Mouse (Mus musculus) E14TG2a.4 (cell line): Measurements from ENCODE around the gene Zfp366.

Experiments
- H3K27me3 ChIP-seq: 2 replicates; pipeline ENCODE4 v1.6.1; 2014; ENCODE audit warnings: low read length, control low read depth; ENCODE audit not compliant: insufficient read depth
- H3K36me3 ChIP-seq: 2 replicates; pipeline ENCODE4 v1.6.1; 2014; ENCODE audit warnings: low read length, control low read depth; ENCODE audit not compliant: insufficient read depth
- H3K4me1 ChIP-seq: replicated peaks from 2 replicates; pipeline ENCODE4 v1.6.1; 2014; ENCODE audit warnings: low read depth, low read length, control low read depth
- H3K4me3 ChIP-seq: replicated peaks from 2 replicates; pipeline ENCODE4 v1.5.1; 2014; ENCODE audit warnings: mild to moderate bottlenecking, low read length
- H3K9me3 ChIP-seq: 2 replicates; pipeline ENCODE4 v1.6.1; 2014; ENCODE audit warnings: low read length, control low read depth
- CTCF ChIP-seq: conservative IDR thresholded peaks from 2 replicates; pipeline ENCODE4 v1.5.1; 2014; ENCODE audit warnings: low read length
- NANOG ChIP-seq: IDR thresholded peaks from 2 replicates; pipeline ENCODE4 v1.6.1; 2014; ENCODE audit warnings: borderline replicate concordance, low read length, mixed read lengths
- POU5F1 ChIP-seq: IDR thresholded peaks from 2 replicates; pipeline ENCODE4 v1.6.1; 2014; ENCODE audit warnings: low read length, borderline replicate concordance

The Zfp366 gene

DNA sequence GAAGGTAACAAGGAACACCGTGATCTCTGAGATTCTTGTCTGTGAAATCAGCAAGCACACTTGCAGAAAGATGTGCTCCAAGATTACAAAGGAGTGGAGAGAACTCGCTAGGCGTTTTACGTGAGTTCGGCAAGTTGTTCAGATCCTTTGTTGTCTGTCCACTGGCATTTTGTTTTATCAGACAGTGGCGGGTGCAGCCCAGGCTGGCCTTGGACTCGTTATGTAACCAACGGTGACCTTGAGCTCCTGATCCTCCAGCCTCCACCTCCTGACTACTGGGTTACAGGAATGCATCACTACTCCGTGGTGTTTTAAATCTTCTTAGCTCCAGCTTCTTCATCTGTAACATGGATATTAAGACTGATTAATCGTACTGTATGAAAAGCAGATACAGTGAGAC, 94.7 kb downstream of the Zfp366 start:
- H3K36me3 ChIP-seq: no peaks in the 10 kb centered on the region
- TF ChIP-seq POU5F1 (no peak), CTCF (no peak), NANOG (no peak)
- H3K27me3 ChIP-seq: no peaks in the 10 kb centered on the region
- H3K4me3 ChIP-seq: no peak overlapping the region
- no peaks in the 10 kb centered on the region for H3K4me1 ChIP-seq
- no peaks in the 10 kb centered on the region for H3K9me3 ChIP-seq

DNA sequence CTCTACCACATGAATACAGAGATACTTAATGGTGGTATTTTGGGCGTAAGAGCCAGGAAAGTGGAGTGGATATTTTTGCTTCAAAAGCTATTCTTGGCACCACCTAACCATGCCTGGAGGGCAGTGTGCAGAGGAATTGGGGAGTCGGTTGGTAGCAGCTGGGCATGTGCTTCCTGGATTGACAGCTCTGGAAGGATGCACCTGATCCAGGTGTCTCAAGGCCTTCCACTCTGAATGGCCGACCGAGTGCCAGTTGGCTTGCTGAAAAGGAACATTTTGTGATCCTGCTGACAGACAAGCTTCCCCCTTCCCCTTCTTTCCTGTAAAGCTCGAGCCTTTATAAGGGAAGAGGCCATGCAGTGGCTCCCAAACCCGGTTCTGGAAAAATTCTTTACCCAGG, 98.3 kb downstream of the Zfp366 start:
- H3K9me3 ChIP-seq: no peaks in the 10 kb centered on the region
- TF ChIP-seq NANOG (no peak), CTCF (no peak), POU5F1 (no peak)
- no peaks in the 10 kb centered on the region for H3K36me3 ChIP-seq
- H3K4me3 ChIP-seq: no peak overlapping the region
- no peaks in the 10 kb centered on the region for H3K4me1 ChIP-seq
- H3K27me3 ChIP-seq: 0 out of 2 replicates have a peak, but pooled peaks cover 3% of the 10 kb centered on the region

DNA sequence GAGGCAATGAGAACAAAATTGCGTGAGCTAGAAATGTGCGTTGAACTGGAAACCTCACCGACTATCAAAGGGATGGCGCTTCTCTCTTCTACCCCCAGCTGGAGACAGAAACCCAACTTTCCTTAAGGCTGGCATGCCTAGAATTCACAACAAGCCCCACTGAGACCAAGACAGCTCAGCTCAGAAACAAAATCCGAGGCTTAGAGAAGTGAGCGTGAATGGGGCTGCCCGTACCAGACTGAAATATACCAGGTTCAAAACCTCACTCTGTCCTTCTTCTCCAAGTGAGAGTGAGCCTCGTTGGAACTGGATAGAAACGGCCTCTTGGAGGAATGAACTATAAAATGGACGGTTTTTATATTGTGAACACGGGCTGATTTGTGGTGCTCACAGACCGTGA, 99.3 kb downstream of the Zfp366 start:
- Histone ChIP-seq H3K9me3 (no peaks in the 10 kb centered on the region), H3K36me3 (no peaks in the 10 kb centered on the region), H3K27me3 (0 out of 2 replicates have a peak, but pooled peaks cover 3% of the 10 kb centered on the region), H3K4me1 (no peaks in the 10 kb centered on the region), H3K4me3 (no peak overlapping the region)
- TF ChIP-seq NANOG: no peak

DNA sequence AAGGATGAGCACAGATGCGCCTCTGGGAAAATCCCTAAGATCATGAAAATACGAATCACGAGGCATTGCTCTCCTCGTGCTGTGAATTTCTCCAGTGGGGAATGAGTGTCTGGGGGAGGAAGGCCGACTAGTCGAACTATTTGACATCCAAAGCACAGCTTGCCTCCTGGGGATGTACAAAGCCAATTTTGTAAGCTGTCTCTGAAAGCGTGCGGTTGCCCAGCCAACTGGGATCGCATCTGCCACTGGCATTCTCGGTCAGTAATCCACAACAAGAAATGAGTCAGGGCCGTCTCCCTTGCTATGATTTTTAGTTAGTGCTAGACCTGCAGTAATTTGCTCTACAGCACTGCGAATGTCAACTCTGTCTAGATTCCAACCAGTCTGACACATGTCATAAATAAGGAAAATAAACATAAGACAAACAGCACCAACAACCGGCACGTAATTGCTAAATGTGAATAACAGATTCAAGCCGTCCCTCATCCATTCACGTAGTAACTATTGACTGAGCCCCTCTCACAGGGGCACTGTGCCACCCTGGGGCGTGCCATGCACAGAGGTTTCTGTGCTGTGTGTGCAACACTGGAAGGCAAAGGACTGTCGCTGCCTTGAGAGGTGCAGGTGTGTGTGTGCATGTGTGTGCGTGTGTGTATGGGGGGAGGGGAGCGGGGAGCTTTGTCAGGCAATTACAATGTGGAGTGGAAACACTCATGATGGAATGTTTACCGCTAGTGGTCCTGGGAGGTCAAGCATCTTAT, 100.0 kb downstream of the Zfp366 start:
- Histone ChIP-seq H3K4me1 (no peaks in the 10 kb centered on the region), H3K36me3 (no peaks in the 10 kb centered on the region), H3K27me3 (0 out of 2 replicates have a peak, but pooled peaks cover 3% of the 10 kb centered on the region), H3K9me3 (no peaks in the 10 kb centered on the region), H3K4me3 (no peak overlapping the region)
- TF ChIP-seq POU5F1 (no peak), NANOG (no peak), CTCF (no peak)

DNA sequence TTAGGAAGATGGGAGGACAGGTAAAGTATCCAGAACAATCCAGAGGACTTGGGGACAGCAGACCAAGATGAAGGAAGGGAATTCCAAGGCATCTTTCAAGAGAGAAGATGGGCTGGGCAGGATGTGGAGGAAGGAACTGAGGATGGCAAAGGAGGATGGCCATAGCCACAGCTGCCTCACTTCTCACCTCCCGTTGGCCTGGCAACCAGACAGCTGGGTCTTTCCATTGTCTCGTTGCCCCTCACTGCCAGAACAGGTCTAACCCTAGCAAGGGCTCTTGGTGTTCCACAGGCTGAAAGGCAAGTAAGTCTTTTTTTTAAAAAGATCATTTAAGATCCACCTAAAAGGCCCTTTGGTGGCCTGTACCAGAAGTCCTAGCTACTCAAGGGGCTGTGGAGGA, 100.6 kb downstream of the Zfp366 start:
- H3K36me3 ChIP-seq: no peaks in the 10 kb centered on the region
- TF ChIP-seq POU5F1: no peak
- TF ChIP-seq CTCF: no peak

DNA sequence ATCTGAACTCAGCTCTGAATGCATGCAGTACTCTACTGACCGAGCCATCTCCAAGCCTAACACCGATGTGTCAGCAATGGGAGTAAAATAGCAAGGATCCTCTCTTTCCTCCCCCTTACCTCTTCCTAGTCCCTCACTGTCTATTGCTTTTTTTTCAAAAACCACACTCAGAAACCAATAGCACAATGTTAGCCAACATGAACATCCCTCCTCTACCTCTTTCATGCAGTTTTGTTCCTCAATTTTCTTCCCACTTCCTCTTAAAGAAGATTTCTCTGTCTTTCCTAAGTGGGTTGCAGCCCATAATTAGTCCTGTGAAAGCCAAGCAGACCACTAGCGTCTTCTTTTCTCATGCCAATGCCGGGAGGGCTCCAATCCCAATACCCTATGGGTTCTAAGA, 102.6 kb downstream of the Zfp366 start:
- no peak for TF ChIP-seq CTCF
- no peak for TF ChIP-seq NANOG
- no peak for TF ChIP-seq POU5F1
- H3K9me3 ChIP-seq: no peaks in the 10 kb centered on the region
- H3K4me1 ChIP-seq: no peaks in the 10 kb centered on the region

More for the DNA sequence above, 100.6 kb downstream of the Zfp366 start:
- Histone ChIP-seq H3K27me3 (0 out of 2 replicates have a peak, but pooled peaks cover 3% of the 10 kb centered on the region), H3K4me1 (no peaks in the 10 kb centered on the region), H3K4me3 (no peak overlapping the region), H3K9me3 (no peaks in the 10 kb centered on the region)

DNA sequence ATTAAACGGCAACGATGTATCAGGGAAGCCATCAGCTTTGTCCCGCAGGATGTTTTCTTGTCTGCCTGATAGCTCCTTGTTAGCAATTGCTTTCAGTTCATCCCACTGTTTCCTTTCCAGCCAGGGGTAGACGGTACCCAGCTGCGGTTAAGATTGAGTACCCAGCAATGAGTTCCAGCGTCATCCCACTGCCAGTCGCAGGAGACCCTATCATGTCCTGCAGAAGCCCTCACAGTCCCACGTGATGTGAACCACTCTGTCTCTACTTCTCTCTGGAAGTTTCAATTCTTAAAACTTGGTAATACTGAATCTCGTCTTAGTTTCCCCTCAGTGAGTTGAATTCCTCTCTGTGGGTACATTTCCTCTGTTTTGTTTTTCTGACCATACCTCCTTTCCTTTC, 103.2 kb downstream of the Zfp366 start:
- Histone ChIP-seq H3K27me3 (0 out of 2 replicates have a peak, but pooled peaks cover 3% of the 10 kb centered on the region), H3K4me3 (no peak overlapping the region), H3K36me3 (no peaks in the 10 kb centered on the region), H3K9me3 (no peaks in the 10 kb centered on the region), H3K4me1 (no peaks in the 10 kb centered on the region)
- TF ChIP-seq NANOG (no peak), POU5F1 (no peak), CTCF (no peak)

More for the DNA sequence above, 102.6 kb downstream of the Zfp366 start:
- H3K36me3 ChIP-seq: no peaks in the 10 kb centered on the region
- H3K27me3 ChIP-seq: 0 out of 2 replicates have a peak, but pooled peaks cover 3% of the 10 kb centered on the region
- H3K4me3 ChIP-seq: no peak overlapping the region

DNA sequence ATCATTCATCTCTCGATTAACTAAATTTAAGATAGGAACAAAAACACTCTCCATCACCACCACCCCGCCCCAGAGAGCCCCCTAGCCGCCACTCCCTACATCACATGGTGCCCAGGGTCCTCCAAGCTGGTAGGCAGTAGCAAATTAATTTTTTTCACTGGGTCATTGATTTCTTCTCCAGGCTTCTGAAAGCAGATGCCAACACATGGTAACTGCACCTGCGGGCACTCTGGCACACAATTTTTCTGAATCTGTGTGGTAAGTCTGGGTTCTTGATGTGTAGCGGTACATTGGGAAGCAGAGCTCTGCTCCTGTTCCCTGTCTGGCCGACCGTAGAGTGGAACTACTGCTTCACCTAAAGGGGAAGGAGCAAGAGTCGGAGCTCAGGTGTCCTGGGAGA, 106.1 kb downstream of the Zfp366 start:
- no peaks in the 10 kb centered on the region for H3K9me3 ChIP-seq
- no peak overlapping the region for H3K4me3 ChIP-seq
- TF ChIP-seq NANOG (no peak), CTCF (no peak), POU5F1 (no peak)
- no peaks in the 10 kb centered on the region for H3K27me3 ChIP-seq
- H3K4me1 ChIP-seq: 0 out of 2 replicates have a peak, but pooled peaks cover 5% of the 10 kb centered on the region
- no peaks in the 10 kb centered on the region for H3K36me3 ChIP-seq

DNA sequence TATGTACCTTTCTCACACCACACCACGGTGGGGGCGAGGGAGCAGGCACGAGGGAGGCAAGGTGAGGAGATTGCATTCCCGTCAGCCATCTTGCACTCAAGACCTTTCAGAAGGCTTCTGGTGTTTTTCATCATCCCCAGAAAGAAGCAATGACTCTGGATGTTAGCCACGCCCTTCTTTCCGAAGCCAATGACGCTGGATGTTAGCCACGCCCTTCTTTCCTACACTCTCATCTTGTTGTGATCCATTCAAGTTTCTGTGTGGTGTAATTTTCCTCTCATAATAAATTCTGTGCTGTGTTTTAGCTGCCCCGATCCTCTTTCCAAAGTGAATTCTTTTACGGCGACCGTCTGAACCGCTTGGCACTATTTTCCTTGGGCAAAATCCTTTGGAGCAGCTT, 109.6 kb downstream of the Zfp366 start:
- no peaks in the 10 kb centered on the region for H3K27me3 ChIP-seq
- no peak overlapping the region for H3K4me3 ChIP-seq
- H3K4me1 ChIP-seq: 0 out of 2 replicates have a peak, but pooled peaks cover 5% of the 10 kb centered on the region
- H3K36me3 ChIP-seq: no peaks in the 10 kb centered on the region
- no peak for TF ChIP-seq CTCF
- no peak for TF ChIP-seq POU5F1
- no peak for TF ChIP-seq NANOG
- no peaks in the 10 kb centered on the region for H3K9me3 ChIP-seq
